Comparison of ENCODE assay signal across 13 mouse cellular contexts in genomic region chr12:107975479-107975896, GRCm38 (mm10). TPM values are rescaled to one million over a fixed set of nuclear protein-coding genes. Genes with fewer than 3 reads are reported as not detected.
DNase-seq lines count a peak whose midpoint lies in the region; ATAC-seq and TF ChIP-seq lines count a peak whose summit lies in the region.
"Had no signal": no experiment of that assay in that cellular context is flagged by ENCODE, and none has a peak within 500 bp of the region (broad histone marks: within the 10 kb centered on the region; RNA-seq: fewer than 3 reads in every experiment).

No protein-coding gene starts in this region.

- peak overlapping the region; percentile 19; the same call in 1 of the 2 replicates for H3K9ac ChIP-seq in hindbrain, embryonic 11.5 days (ENCODE audit: low read depth, low read length)
- no peak overlapping the region; the same call in 1 of the 2 replicates for H3K9ac ChIP-seq in hindbrain, embryonic 12.5 days
- H3K9ac ChIP-seq in hindbrain, embryonic 14.5 days, result peak overlapping the region; percentile 12; the same call in 1 of the 2 replicates
- H3K9ac ChIP-seq in midbrain, embryonic 15.5 days, result no peak overlapping the region

- no peak for TF ChIP-seq CTCF in cortical plate, adult 2 months (IDR thresholded peaks at IDR 0.05; ENCODE audit: extremely low read depth, insufficient read depth, low read length)

- no peak for DNase-seq in hindbrain, embryonic 11.5 days (ENCODE audit: low spot score)
- no peak for DNase-seq in hindbrain, embryonic 14.5 days (ENCODE audit: low spot score)
- no peak for DNase-seq in MN1 (ENCODE audit: low spot score)
- DNase-seq in layer of hippocampus, adult 9-10 months (ENCODE audit: low spot score), result no peak
- no peak for DNase-seq in urinary bladder, postnatal 14 days (ENCODE audit: low spot score)
- DNase-seq: cerebellum, postnatal 36 days; kidney, adult 11 months; lung, adult 2 months; spleen, adult 18-20 months had no signal

- no peaks in the 10 kb centered on the region; the same call in 1 of the 2 replicates for H3K27me3 ChIP-seq in hindbrain, embryonic 11.5 days (ENCODE audit: control insufficient read depth, insufficient read depth, low read length)
- no peaks in the 10 kb centered on the region for H3K27me3 ChIP-seq in hindbrain, embryonic 12.5 days
- H3K27me3 ChIP-seq in hindbrain, embryonic 14.5 days (ENCODE audit: control insufficient read depth, insufficient read depth, low read length), result no peaks in the 10 kb centered on the region
- H3K27me3 ChIP-seq in midbrain, embryonic 15.5 days (replicated peaks), result 0 out of 2 replicates have a peak, but pooled peaks cover 3% of the 10 kb centered on the region

- H3K27ac ChIP-seq in hindbrain, embryonic 11.5 days (ENCODE audit: low read depth, low read length), result no peak overlapping the region
- no peak overlapping the region for H3K27ac ChIP-seq in hindbrain, embryonic 12.5 days
- H3K27ac ChIP-seq in cortical plate, adult 2 months (ENCODE audit: insufficient read depth, low read length), result peak overlapping the region; percentile 75
- peak overlapping the region; percentile 78 for H3K27ac ChIP-seq in hindbrain, embryonic 14.5 days
- H3K27ac ChIP-seq in midbrain, embryonic 15.5 days, result peak overlapping the region; percentile 66

- 65% methylated on average over 10 of the region's 10 CpGs for WGBS in hindbrain, embryonic 11.5 days
- 69% methylated on average over 10 of the region's 10 CpGs for WGBS in hindbrain, embryonic 12.5 days
- WGBS in hindbrain, embryonic 14.5 days, result 58% methylated on average over 10 of the region's 10 CpGs
- WGBS in midbrain, embryonic 15.5 days, result 55% methylated on average over 10 of the region's 10 CpGs

- H3K9me3 ChIP-seq in hindbrain, embryonic 11.5 days (ENCODE audit: control insufficient read depth, low read length), result no peaks in the 10 kb centered on the region
- H3K9me3 ChIP-seq in hindbrain, embryonic 12.5 days (replicated peaks), result no peaks in the 10 kb centered on the region
- no peaks in the 10 kb centered on the region for H3K9me3 ChIP-seq in hindbrain, embryonic 14.5 days (ENCODE audit: control insufficient read depth, low read length)
- H3K9me3 ChIP-seq in midbrain, embryonic 15.5 days, result no peaks in the 10 kb centered on the region

- H3K36me3 ChIP-seq in hindbrain, embryonic 11.5 days (ENCODE audit: control insufficient read depth, insufficient read depth, low read length), result no peaks in the 10 kb centered on the region
- no peaks in the 10 kb centered on the region for H3K36me3 ChIP-seq in hindbrain, embryonic 12.5 days
- H3K36me3 ChIP-seq in hindbrain, embryonic 14.5 days (replicated peaks; ENCODE audit: control insufficient read depth, insufficient read depth), result no peaks in the 10 kb centered on the region
- no peaks in the 10 kb centered on the region for H3K36me3 ChIP-seq in midbrain, embryonic 15.5 days (replicated peaks)
- H3K36me3 ChIP-seq: G1E had no signal

- ATAC-seq in hindbrain, embryonic 11.5 days (ENCODE audit: low FRiP score), result no peak
- ATAC-seq in hindbrain, embryonic 12.5 days (ENCODE audit: low FRiP score), result no peak
- no peak for ATAC-seq in hindbrain, embryonic 14.5 days (ENCODE audit: low FRiP score)
- ATAC-seq in midbrain, embryonic 15.5 days (replicated peaks), result no peak

- no peak overlapping the region for H3K4me2 ChIP-seq in hindbrain, embryonic 11.5 days (replicated peaks; ENCODE audit: low read depth, low read length)
- H3K4me2 ChIP-seq in hindbrain, embryonic 12.5 days (replicated peaks), result no peak overlapping the region; the same call in 1 of the 2 replicates
- peak overlapping the region; percentile 45 for H3K4me2 ChIP-seq in hindbrain, embryonic 14.5 days (replicated peaks)
- H3K4me2 ChIP-seq in midbrain, embryonic 15.5 days, result peak overlapping the region; percentile 47

- H3K4me3 ChIP-seq in hindbrain, embryonic 11.5 days (ENCODE audit: low read depth, low read length), result no peak overlapping the region
- H3K4me3 ChIP-seq in hindbrain, embryonic 12.5 days, result no peak overlapping the region
- H3K4me3 ChIP-seq in cortical plate, adult 2 months (ENCODE audit: insufficient read depth, low read length), result no peak overlapping the region
- no peak overlapping the region for H3K4me3 ChIP-seq in hindbrain, embryonic 14.5 days (replicated peaks; ENCODE audit: low read length)
- no peak overlapping the region for H3K4me3 ChIP-seq in midbrain, embryonic 15.5 days

- TF ChIP-seq POLR2A in cortical plate, adult 2 months (IDR thresholded peaks at IDR 0.05; ENCODE audit: extremely low read depth, insufficient read depth, low read length), result no peak

- peaks cover 31% of the 10 kb centered on the region for H3K4me1 ChIP-seq in hindbrain, embryonic 11.5 days (replicated peaks; ENCODE audit: control insufficient read depth, insufficient read depth, low read length)
- H3K4me1 ChIP-seq in hindbrain, embryonic 12.5 days, result peaks cover 91% of the 10 kb centered on the region
- H3K4me1 ChIP-seq in cortical plate, adult 2 months (ENCODE audit: control insufficient read depth, insufficient read depth, low read length), result peaks cover 4% of the 10 kb centered on the region
- H3K4me1 ChIP-seq in hindbrain, embryonic 14.5 days (replicated peaks; ENCODE audit: control insufficient read depth, insufficient read depth, low read length), result peaks cover 86% of the 10 kb centered on the region
- H3K4me1 ChIP-seq in midbrain, embryonic 15.5 days, result peaks cover 93% of the 10 kb centered on the region

RNA-seq across cellular contexts. Expression of gene Bcl11b, which starts 27.9 kb away (rescaled TPM):
- polyA plus RNA-seq in hindbrain, embryonic 11.5 days (2014; fragmentation: Nextera tagmentation; extraction: Ambion mirVana), result 6.8 and 8.4 TPM in 2 replicates
- polyA plus RNA-seq in hindbrain, embryonic 12.5 days (2016; fragmentation: Nextera tagmentation; extraction: Ambion mirVana), result 25.9 and 37.1 TPM in 2 replicates
- polyA plus RNA-seq in cortical plate, adult 2 months (2012; rRNA removed), result 23.9 and 27.2 TPM in 2 replicates
- 29.6 and 30.7 TPM in 2 replicates for polyA plus RNA-seq in hindbrain, embryonic 14.5 days (2014; fragmentation: Nextera tagmentation; extraction: Ambion mirVana)
- polyA plus RNA-seq in midbrain, embryonic 15.5 days (2015; fragmentation: Nextera tagmentation; extraction: Ambion mirVana), result 33.7 and 37.6 TPM in 2 replicates
- polyA plus RNA-seq: G1E had no signal

Comparison
In these comparisons a context has a peak if more than half of its experiments do, and no peak if none do; other contexts are left out.
1. H3K27ac ChIP-seq: peak in cortical plate, adult 2 months (single experiment), hindbrain, embryonic 14.5 days (single experiment) and midbrain, embryonic 15.5 days (single experiment); none in hindbrain, embryonic 11.5 days (single experiment) and hindbrain, embryonic 12.5 days (single experiment).
2. H3K4me2 ChIP-seq: peak in hindbrain, embryonic 14.5 days (single experiment) and midbrain, embryonic 15.5 days (single experiment); none in hindbrain, embryonic 11.5 days (single experiment) and hindbrain, embryonic 12.5 days (single experiment).
3. H3K9ac ChIP-seq: peak in hindbrain, embryonic 11.5 days (single experiment) and hindbrain, embryonic 14.5 days (single experiment); none in hindbrain, embryonic 12.5 days (single experiment) and midbrain, embryonic 15.5 days (single experiment).